Mouse (Mus musculus) E14TG2a.4 (cell line): ENCODE results near the gene Ina.
"Not testable (repeated sequence)": the region's sequence is repeated elsewhere in the genome, so short reads cannot be mapped to it uniquely, and the experiment has no call there.

ENCODE experiments used
- CTCF ChIP-seq: conservative IDR thresholded peaks from 2 replicates; pipeline ENCODE4 v1.5.1; 2014; ENCODE audit warnings: low read length
- NANOG ChIP-seq: IDR thresholded peaks from 2 replicates; pipeline ENCODE4 v1.6.1; 2014; ENCODE audit warnings: borderline replicate concordance, low read length, mixed read lengths
- POU5F1 ChIP-seq: IDR thresholded peaks from 2 replicates; pipeline ENCODE4 v1.6.1; 2014; ENCODE audit warnings: low read length, borderline replicate concordance

DNA sequence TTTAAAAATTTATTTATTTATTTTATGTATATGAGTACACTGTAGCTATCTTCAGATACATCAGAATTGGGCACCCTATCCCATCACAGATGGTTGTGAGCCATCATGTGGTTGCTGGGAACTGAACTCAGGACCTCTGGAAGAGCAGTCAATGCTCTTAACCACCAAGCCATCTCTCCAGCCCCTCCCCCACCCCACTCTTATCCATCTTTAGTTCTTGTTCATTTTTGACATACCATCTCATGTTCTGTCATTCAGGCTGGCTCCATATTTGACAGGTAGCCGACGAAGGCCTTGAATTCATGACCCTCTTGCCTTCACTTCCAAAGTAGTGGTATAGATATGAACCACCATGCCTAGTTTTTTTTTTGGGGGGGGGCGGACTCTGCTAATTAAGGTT is 36.4 kb upstream of the Ina start:
- not testable (repeated sequence) for TF ChIP-seq CTCF, NANOG, POU5F1
